Mouse (Mus musculus) neural tube, embryonic 13.5 days (tissue): ENCODE measurements at regions not wholly inside any gene's neighbourhood (a gene's known extent, or its start where the extent isn't known, plus 50 kb on each side); places are given as distances from the start of the nearest gene placed in this dataset.

Source experiments
- ATAC-seq: fragments of 200-750 bp; cut with Nextera tagmentation; 2 replicates; pipeline ENCODE4 v1.8.0; 2017; ENCODE audit warnings: low read depth, mild to moderate bottlenecking, moderate TSS enrichment, moderate library complexity
- H3K27ac ChIP-seq: fragments of 300-500 bp; sonication (generic); replicated peaks from 2 replicates; pipeline ENCODE4 v1.5.1; 2015; ENCODE audit warnings: moderate library complexity, mild to moderate bottlenecking, inconsistent platforms
- H3K27me3 ChIP-seq: fragments of 300-500 bp; sonication (generic); 2 replicates; pipeline ENCODE4 v1.6.1; 2015; ENCODE audit warnings: mild to moderate bottlenecking, inconsistent platforms
- H3K36me3 ChIP-seq: fragments of 300-500 bp; sonication (generic); 2 replicates; pipeline ENCODE4 v1.6.1; 2015; ENCODE audit warnings: mild to moderate bottlenecking, inconsistent platforms
- H3K4me1 ChIP-seq: fragments of 300-500 bp; sonication (generic); replicated peaks from 2 replicates; pipeline ENCODE4 v1.6.1; 2015; ENCODE audit warnings: inconsistent platforms
- H3K4me2 ChIP-seq: fragments of 300-500 bp; sonication (generic); 2 replicates; pipeline ENCODE4 v1.6.1; 2015; ENCODE audit warnings: inconsistent platforms, mild to moderate bottlenecking, moderate library complexity
- H3K4me3 ChIP-seq: fragments of 300-500 bp; sonication (generic); 2 replicates; pipeline ENCODE4 v1.5.1; 2015; ENCODE audit warnings: mild to moderate bottlenecking, inconsistent platforms
- H3K9ac ChIP-seq: fragments of 300-500 bp; sonication (generic); 2 replicates; pipeline ENCODE4 v1.6.1; 2015; ENCODE audit warnings: moderate library complexity, mild to moderate bottlenecking, inconsistent platforms
- H3K9me3 ChIP-seq: fragments of 300-500 bp; sonication (generic); 2 replicates; pipeline ENCODE4 v1.6.1; 2016; ENCODE audit warnings: inconsistent platforms
- WGBS: fragments of 180-500 bp; shearing (Covaris S2); methylation state at CpG from one replicate; pipeline ENCODE4 v1.1.7; 2015; 5-methylcytosine and 5-hydroxymethylcytosine counted together

- Histone ChIP-seq H3K27ac (0 out of 2 replicates have a peak overlapping the region, but pooled peaks have one; percentile 33), H3K4me2 (no peak overlapping the region), H3K36me3 (no peaks in the 10 kb centered on the region), H3K4me1 (no peaks in the 10 kb centered on the region), H3K4me3 (no peak overlapping the region), H3K9ac (no peak overlapping the region), H3K27me3 (no peaks in the 10 kb centered on the region), H3K9me3 (no peaks in the 10 kb centered on the region)
- ATAC-seq: peak; percentile 50; the same call in 1 of the 2 replicates
- WGBS: 91% methylated on average over 5 of the region's 5 CpGs
These were observed 319.2 kb downstream of the Nr2f2 start for GRCm38 (mm10) chr7:70047415-70047753.

GRCm38 (mm10) chr7:70046691-70047414, 319.7 kb downstream of the Nr2f2 start:
- no peaks in the 10 kb centered on the region for H3K9me3 ChIP-seq
- no peak overlapping the region for H3K4me3 ChIP-seq
- no peak overlapping the region for H3K9ac ChIP-seq
- 0 out of 2 replicates have a peak overlapping the region, but pooled peaks have one; percentile 38 for H3K27ac ChIP-seq
- 45% methylated on average over 17 of the region's 17 CpGs for WGBS
- no peaks in the 10 kb centered on the region for H3K36me3 ChIP-seq
- no peaks in the 10 kb centered on the region for H3K27me3 ChIP-seq
- peak; percentile 88 for ATAC-seq
- no peak overlapping the region for H3K4me2 ChIP-seq
- no peaks in the 10 kb centered on the region for H3K4me1 ChIP-seq

GRCm38 (mm10) chr7:70037011-70037410, 329.5 kb downstream of the Nr2f2 start:
- WGBS: 84% methylated on average over 1 of the region's 1 CpGs
- ATAC-seq: no peak
- H3K9ac ChIP-seq: no peak overlapping the region
- no peaks in the 10 kb centered on the region for H3K27me3 ChIP-seq
- H3K36me3 ChIP-seq: no peaks in the 10 kb centered on the region
- H3K4me3 ChIP-seq: no peak overlapping the region
- no peak overlapping the region for H3K27ac ChIP-seq
- no peak overlapping the region for H3K4me2 ChIP-seq
- no peaks in the 10 kb centered on the region for H3K9me3 ChIP-seq
- H3K4me1 ChIP-seq: no peaks in the 10 kb centered on the region

GRCm38 (mm10) chr7:70032857-70033256, 333.7 kb downstream of the Nr2f2 start:
- Histone ChIP-seq H3K9ac (no peak overlapping the region), H3K27me3 (peaks cover 2% of the 10 kb centered on the region; the same call in 1 of the 2 replicates), H3K27ac (no peak overlapping the region), H3K36me3 (no peaks in the 10 kb centered on the region), H3K4me3 (no peak overlapping the region), H3K9me3 (no peaks in the 10 kb centered on the region), H3K4me1 (no peaks in the 10 kb centered on the region), H3K4me2 (no peak overlapping the region)
- no peak for ATAC-seq
- 93% methylated on average over 2 of the region's 2 CpGs for WGBS

GRCm38 (mm10) chr7:70029311-70029710, 337.2 kb downstream of the Nr2f2 start:
- Histone ChIP-seq H3K9ac (no peak overlapping the region), H3K27me3 (peaks cover 2% of the 10 kb centered on the region; the same call in 1 of the 2 replicates), H3K27ac (no peak overlapping the region), H3K36me3 (no peaks in the 10 kb centered on the region), H3K9me3 (no peaks in the 10 kb centered on the region), H3K4me2 (no peak overlapping the region), H3K4me1 (no peaks in the 10 kb centered on the region), H3K4me3 (no peak overlapping the region)
- 56% methylated on average over 2 of the region's 2 CpGs for WGBS
- no peak for ATAC-seq

GRCm38 (mm10) chr7:70025527-70025926, 341.0 kb downstream of the Nr2f2 start:
- Histone ChIP-seq H3K27ac (no peak overlapping the region), H3K4me2 (no peak overlapping the region), H3K4me3 (no peak overlapping the region), H3K36me3 (no peaks in the 10 kb centered on the region), H3K27me3 (peaks cover 2% of the 10 kb centered on the region; the same call in 1 of the 2 replicates), H3K9ac (no peak overlapping the region), H3K9me3 (no peaks in the 10 kb centered on the region), H3K4me1 (no peaks in the 10 kb centered on the region)
- no peak for ATAC-seq

GRCm38 (mm10) chr7:70016611-70017010, 349.9 kb downstream of the Nr2f2 start:
- no peak overlapping the region for H3K9ac ChIP-seq
- no peaks in the 10 kb centered on the region for H3K27me3 ChIP-seq
- no peaks in the 10 kb centered on the region for H3K36me3 ChIP-seq
- no peak overlapping the region for H3K4me3 ChIP-seq
- no peaks in the 10 kb centered on the region for H3K9me3 ChIP-seq
- H3K27ac ChIP-seq: no peak overlapping the region
- no peaks in the 10 kb centered on the region for H3K4me1 ChIP-seq
- no peak overlapping the region for H3K4me2 ChIP-seq
- ATAC-seq: no peak

- H3K27me3 ChIP-seq: peaks cover 32% of the 10 kb centered on the region
- no peak overlapping the region for H3K27ac ChIP-seq
- ATAC-seq: no peak
- no peaks in the 10 kb centered on the region for H3K36me3 ChIP-seq
- no peak overlapping the region for H3K4me2 ChIP-seq
- no peak overlapping the region for H3K4me3 ChIP-seq
- 12% methylated on average over 8 of the region's 8 CpGs for WGBS
- H3K4me1 ChIP-seq: peaks cover 12% of the 10 kb centered on the region
- no peaks in the 10 kb centered on the region for H3K9me3 ChIP-seq
- no peak overlapping the region for H3K9ac ChIP-seq
These were observed 363.1 kb downstream of the Nr2f2 start for GRCm38 (mm10) chr7:70003200-70003986.

- H3K27ac ChIP-seq: no peak overlapping the region
- H3K27me3 ChIP-seq: peaks cover 64% of the 10 kb centered on the region
- no peak overlapping the region for H3K9ac ChIP-seq
- H3K9me3 ChIP-seq: no peaks in the 10 kb centered on the region
- no peak overlapping the region for H3K4me2 ChIP-seq
- H3K36me3 ChIP-seq: no peaks in the 10 kb centered on the region
- H3K4me3 ChIP-seq: no peak overlapping the region
- peaks cover 12% of the 10 kb centered on the region for H3K4me1 ChIP-seq
- WGBS: 86% methylated on average over 1 of the region's 1 CpGs
- no peak for ATAC-seq
These were observed 367.8 kb downstream of the Nr2f2 start for GRCm38 (mm10) chr7:69998756-69999155.

- H3K4me1 ChIP-seq: peaks cover 16% of the 10 kb centered on the region
- peaks cover 88% of the 10 kb centered on the region for H3K27me3 ChIP-seq
- H3K4me2 ChIP-seq: no peak overlapping the region
- H3K36me3 ChIP-seq: no peaks in the 10 kb centered on the region
- no peak overlapping the region for H3K4me3 ChIP-seq
- WGBS: 42% methylated on average over 6 of the region's 6 CpGs
- no peak for ATAC-seq
- no peaks in the 10 kb centered on the region for H3K9me3 ChIP-seq
- no peak overlapping the region for H3K9ac ChIP-seq
- H3K27ac ChIP-seq: no peak overlapping the region
These were observed 371.8 kb downstream of the Nr2f2 start for GRCm38 (mm10) chr7:69994540-69995303.

- peak overlapping the region; percentile 60 for H3K9ac ChIP-seq
- H3K27ac ChIP-seq: peak overlapping the region; percentile 4
- H3K36me3 ChIP-seq: no peaks in the 10 kb centered on the region
- H3K27me3 ChIP-seq: peaks cover 83% of the 10 kb centered on the region
- no peak for ATAC-seq
- H3K9me3 ChIP-seq: no peaks in the 10 kb centered on the region
- 2% methylated on average over 21 of the region's 21 CpGs for WGBS
- H3K4me3 ChIP-seq: peak overlapping the region; percentile 30
- H3K4me2 ChIP-seq: peak overlapping the region; percentile 55
- H3K4me1 ChIP-seq: peaks cover 16% of the 10 kb centered on the region
These were observed 373.9 kb downstream of the Nr2f2 start for GRCm38 (mm10) chr7:69992383-69993327.
